ENCODE assay signal across 21 mouse cellular contexts in genomic region chr8:109847866-109848265, GRCm38 (mm10). TPM values are rescaled to one million over a fixed set of nuclear protein-coding genes. Genes with fewer than 3 reads are reported as not detected.
A peak's percentile ranks its signal among the peaks of the same experiment; 100 is the strongest.
DNase-seq lines count a peak whose midpoint lies in the region; ATAC-seq and TF ChIP-seq lines count a peak whose summit lies in the region.
"Had no signal": no experiment of that assay in that cellular context is flagged by ENCODE, and none has a peak within 500 bp of the region (broad histone marks: within the 10 kb centered on the region; RNA-seq: fewer than 3 reads in every experiment).

No protein-coding gene starts in this region.

- no peak overlapping the region for H3K9ac ChIP-seq in heart, embryonic 15.5 days
- no peak overlapping the region for H3K9ac ChIP-seq in heart, adult 2 months (ENCODE audit: low read depth, low read length)
- H3K9ac ChIP-seq in heart, postnatal 0 days (replicated peaks; ENCODE audit: low read depth, low read length) = no peak overlapping the region
- H3K9ac ChIP-seq: embryonic facial prominence, embryonic 15.5 days; lung, embryonic 14.5 days; midbrain, embryonic 12.5 days; neural tube, embryonic 12.5 days had no signal

- H3K27me3 ChIP-seq in heart, embryonic 15.5 days = no peaks in the 10 kb centered on the region
- no peaks in the 10 kb centered on the region for H3K27me3 ChIP-seq in heart, adult 2 months (ENCODE audit: control insufficient read depth, insufficient read depth, low read length)
- H3K27me3 ChIP-seq in heart, postnatal 0 days (ENCODE audit: control insufficient read depth, insufficient read depth, low read length) = no peaks in the 10 kb centered on the region
- H3K27me3 ChIP-seq: embryonic facial prominence, embryonic 15.5 days; midbrain, embryonic 12.5 days; neural tube, embryonic 12.5 days had no signal

- DNase-seq in heart, adult 2 months = no peak
- peak; percentile 26 for DNase-seq in NIH3T3 (ENCODE audit: low read depth)
- DNase-seq in heart, postnatal 0 days (ENCODE audit: low spot score) = peak; percentile 33
- DNase-seq in spleen, adult 12 weeks (ENCODE audit: low spot score) = no peak
- DNase-seq in frontal cortex, adult 2 months (ENCODE audit: extremely low spot score in 1 of 2, low spot score in 1 of 2) = no peak
- DNase-seq: adrenal gland, postnatal 14 days; cerebellum, postnatal 14 days; gastrocnemius, postnatal 10 days; lung, embryonic 14.5 days; right cerebral cortex, postnatal 4 days had no signal

- intact Hi-C loops in heart, adult 2 months (cut with DNase I) = no loop called here

- no peaks in the 10 kb centered on the region for H3K79me2 ChIP-seq in heart, adult 2 months (replicated peaks; ENCODE audit: control insufficient read depth, insufficient read depth, low read length)

- peak; percentile 73; the same call in 1 of the 2 replicates for ATAC-seq in heart, embryonic 15.5 days (replicated peaks; ENCODE audit: insufficient number of reproducible peaks, insufficient read depth, low FRiP score, low read depth)
- peak; percentile 41; the same call in 1 of the 2 replicates for ATAC-seq in heart, postnatal 0 days (ENCODE audit: insufficient read depth, low read depth)
- peak; percentile 87 for ATAC-seq in megakaryocyte progenitor cell, adult 5-6 weeks (replicated peaks; ENCODE audit: poor library complexity)
- ATAC-seq: activated CD4-positive, CD25-positive, alpha-beta regulatory T cell, adult 4 months; hindbrain, embryonic 16.5 days; intestine, embryonic 16.5 days had no signal

- TF ChIP-seq EP300 in heart, adult 2 months (IDR thresholded peaks at IDR 0.05; ENCODE audit: insufficient read depth, low read depth, low read length) = no peak
- TF ChIP-seq EP300 in heart, postnatal 0 days (IDR thresholded peaks at IDR 0.05; ENCODE audit: low read depth) = no peak

- TF ChIP-seq CTCF in heart, adult 2 months (IDR thresholded peaks at IDR 0.05) = no peak
- TF ChIP-seq CTCF in heart, postnatal 0 days (IDR thresholded peaks at IDR 0.05; ENCODE audit: low read depth) = no peak

- 0 out of 2 replicates have a peak overlapping the region, but pooled peaks have one; percentile 13 for H3K4me2 ChIP-seq in heart, embryonic 15.5 days
- H3K4me2 ChIP-seq in heart, postnatal 0 days (ENCODE audit: low read depth, low read length) = no peak overlapping the region
- H3K4me2 ChIP-seq: embryonic facial prominence, embryonic 15.5 days; lung, embryonic 14.5 days; midbrain, embryonic 12.5 days; neural tube, embryonic 12.5 days had no signal

- WGBS in heart, embryonic 15.5 days = 31% methylated on average over 2 of the region's 2 CpGs
- 17% methylated on average over 2 of the region's 2 CpGs for WGBS in heart, adult 2 months
- 21% methylated on average over 2 of the region's 2 CpGs for WGBS in heart, postnatal 0 days

- peaks cover 54% of the 10 kb centered on the region for H3K36me3 ChIP-seq in heart, embryonic 15.5 days
- peaks cover 7% of the 10 kb centered on the region for H3K36me3 ChIP-seq in heart, adult 2 months (ENCODE audit: control insufficient read depth, insufficient read depth, low read length)
- H3K36me3 ChIP-seq in heart, postnatal 0 days (replicated peaks; ENCODE audit: control insufficient read depth, insufficient read depth, low read length) = peaks cover 65% of the 10 kb centered on the region

- no peaks in the 10 kb centered on the region for H3K9me3 ChIP-seq in heart, embryonic 15.5 days (replicated peaks)
- no peaks in the 10 kb centered on the region for H3K9me3 ChIP-seq in heart, postnatal 0 days (replicated peaks; ENCODE audit: control insufficient read depth, low read length)
- H3K9me3 ChIP-seq: embryonic facial prominence, embryonic 15.5 days; forebrain, embryonic 10.5 days; midbrain, embryonic 12.5 days; neural tube, embryonic 12.5 days had no signal

- peak overlapping the region; percentile 72 for H3K27ac ChIP-seq in heart, embryonic 15.5 days
- H3K27ac ChIP-seq in heart, adult 2 months = no peak overlapping the region
- H3K27ac ChIP-seq in heart, postnatal 0 days (ENCODE audit: low read depth) = peak overlapping the region; percentile 56
- H3K27ac ChIP-seq: embryonic facial prominence, embryonic 15.5 days; forebrain, embryonic 10.5 days; macrophage; midbrain, embryonic 12.5 days; neural tube, embryonic 12.5 days; stomach, postnatal 0 days had no signal

- TF ChIP-seq POLR2A in heart, adult 2 months (IDR thresholded peaks at IDR 0.05; ENCODE audit: insufficient read depth, low read depth, low read length) = no peak

- H3K4me3 ChIP-seq in heart, embryonic 15.5 days = no peak overlapping the region
- no peak overlapping the region for H3K4me3 ChIP-seq in heart, adult 2 months
- no peak overlapping the region for H3K4me3 ChIP-seq in heart, postnatal 0 days (ENCODE audit: low read depth, low read length)
- H3K4me3 ChIP-seq: embryonic facial prominence, embryonic 15.5 days; forebrain, embryonic 10.5 days; midbrain, embryonic 12.5 days; neural tube, embryonic 12.5 days had no signal

- H3K4me1 ChIP-seq in heart, embryonic 15.5 days (replicated peaks) = peaks cover 17% of the 10 kb centered on the region
- peaks cover 3% of the 10 kb centered on the region for H3K4me1 ChIP-seq in heart, adult 2 months (ENCODE audit: control insufficient read depth, insufficient read depth, low read length)
- H3K4me1 ChIP-seq in heart, postnatal 0 days (ENCODE audit: control insufficient read depth, insufficient read depth) = peaks cover 14% of the 10 kb centered on the region
- H3K4me1 ChIP-seq: embryonic facial prominence, embryonic 15.5 days; forebrain, embryonic 10.5 days; midbrain, embryonic 12.5 days; neural tube, embryonic 12.5 days had no signal

RNA-seq across cellular contexts. Expression of gene Phlpp2, which starts 20.5 kb away (rescaled TPM):
- polyA plus RNA-seq in heart, embryonic 15.5 days (2015; fragmentation: Nextera tagmentation; extraction: Ambion mirVana) = 1.5 and 1.9 TPM in 2 replicates
- 1 to 10 TPM; 3.2 to 4.6 TPM for total RNA-seq in heart, adult 2 months (2021)
- polyA plus RNA-seq in heart, adult 2 months (2012; rRNA removed) = 2.1 and 4.2 TPM in 2 replicates
- 2.2 and 2.3 TPM in 2 replicates for total RNA-seq in heart, postnatal 0 days (2014; rRNA removed; ENCODE audit: low replicate concordance)
- polyA plus RNA-seq in heart, postnatal 0 days (2015; fragmentation: Nextera tagmentation; extraction: Ambion mirVana) = 0.67 and 0.80 TPM in 2 replicates
- 8.6 and 8.7 TPM in 2 replicates for total RNA-seq in megakaryocyte progenitor cell, adult 5-6 weeks (2015)
- 8.0 and 8.6 TPM in 2 replicates for total RNA-seq in megakaryocyte progenitor cell, adult 5-6 weeks (2017)
- polyA plus RNA-seq in frontal cortex, adult 2 months (2012; rRNA removed) = 19.5 and 22.1 TPM in 2 replicates

Comparison
In these comparisons a context has a peak if more than half of its experiments do, and no peak if none do; other contexts are left out.
1. DNase-seq: peak in NIH3T3 (single experiment) and heart, postnatal 0 days (single experiment); none in heart, adult 2 months (0 of 2), spleen, adult 12 weeks (single experiment) and frontal cortex, adult 2 months (0 of 2).
2. Peak in every context shown above with its lines, with median percentiles within 50 percentile points of each other: ATAC-seq.